Mouse (Mus musculus): ENCODE measurements around the gene Itga3. TPM values are rescaled to one million over a fixed set of nuclear protein-coding genes. Genes with fewer than 3 reads are reported as not detected.

Gene Itga3
- polyA plus RNA-seq, 1 experiment from 2014 or later, result 16.7 TPM

- ATAC-seq, result peak; percentile 1; the same call in 1 of the 2 replicates
- peaks cover 19% of the 10 kb centered on the region for H3K4me1 ChIP-seq (ENCODE audit: control insufficient read depth, insufficient read depth, low read depth, low read length)
- H3K36me3 ChIP-seq (ENCODE audit: control insufficient read depth, insufficient read depth, low read length), result no peaks in the 10 kb centered on the region
- peak overlapping the region; percentile 82 for H3K4me3 ChIP-seq (ENCODE audit: low read length)
- under 1% methylated on average over 20 of the region's 20 CpGs for WGBS
- no peaks in the 10 kb centered on the region for H3K9me3 ChIP-seq (ENCODE audit: control insufficient read depth, low read length)
- peak overlapping the region; percentile 76 for H3K9ac ChIP-seq (ENCODE audit: low read depth, low read length)
- no peaks in the 10 kb centered on the region for H3K27me3 ChIP-seq (replicated peaks; ENCODE audit: control insufficient read depth, insufficient read depth, low read length)
- H3K27ac ChIP-seq (ENCODE audit: low read depth, low read length), result peak overlapping the region; percentile 72
- peak overlapping the region; percentile 89 for H3K4me2 ChIP-seq (ENCODE audit: low read length)
Measured at GRCm38 (mm10) chr11:95040491-95041138, 36.0 kb downstream of the Itga3 start.

- H3K4me3 ChIP-seq (ENCODE audit: low read length), result no peak overlapping the region
- H3K27me3 ChIP-seq (replicated peaks; ENCODE audit: control insufficient read depth, insufficient read depth, low read length), result no peaks in the 10 kb centered on the region
- 87% methylated on average over 4 of the region's 4 CpGs for WGBS
- peak overlapping the region; percentile 89 for H3K4me2 ChIP-seq (ENCODE audit: low read length)
- ATAC-seq, result no peak
- no peaks in the 10 kb centered on the region for H3K36me3 ChIP-seq (ENCODE audit: control insufficient read depth, insufficient read depth, low read length)
- H3K9ac ChIP-seq (ENCODE audit: low read depth, low read length), result no peak overlapping the region
- H3K27ac ChIP-seq (ENCODE audit: low read depth, low read length), result no peak overlapping the region
- no peaks in the 10 kb centered on the region for H3K9me3 ChIP-seq (ENCODE audit: control insufficient read depth, low read length)
- peaks cover 19% of the 10 kb centered on the region for H3K4me1 ChIP-seq (ENCODE audit: control insufficient read depth, insufficient read depth, low read depth, low read length)
Measured at GRCm38 (mm10) chr11:95039766-95040165, 36.8 kb downstream of the Itga3 start.

DNA sequence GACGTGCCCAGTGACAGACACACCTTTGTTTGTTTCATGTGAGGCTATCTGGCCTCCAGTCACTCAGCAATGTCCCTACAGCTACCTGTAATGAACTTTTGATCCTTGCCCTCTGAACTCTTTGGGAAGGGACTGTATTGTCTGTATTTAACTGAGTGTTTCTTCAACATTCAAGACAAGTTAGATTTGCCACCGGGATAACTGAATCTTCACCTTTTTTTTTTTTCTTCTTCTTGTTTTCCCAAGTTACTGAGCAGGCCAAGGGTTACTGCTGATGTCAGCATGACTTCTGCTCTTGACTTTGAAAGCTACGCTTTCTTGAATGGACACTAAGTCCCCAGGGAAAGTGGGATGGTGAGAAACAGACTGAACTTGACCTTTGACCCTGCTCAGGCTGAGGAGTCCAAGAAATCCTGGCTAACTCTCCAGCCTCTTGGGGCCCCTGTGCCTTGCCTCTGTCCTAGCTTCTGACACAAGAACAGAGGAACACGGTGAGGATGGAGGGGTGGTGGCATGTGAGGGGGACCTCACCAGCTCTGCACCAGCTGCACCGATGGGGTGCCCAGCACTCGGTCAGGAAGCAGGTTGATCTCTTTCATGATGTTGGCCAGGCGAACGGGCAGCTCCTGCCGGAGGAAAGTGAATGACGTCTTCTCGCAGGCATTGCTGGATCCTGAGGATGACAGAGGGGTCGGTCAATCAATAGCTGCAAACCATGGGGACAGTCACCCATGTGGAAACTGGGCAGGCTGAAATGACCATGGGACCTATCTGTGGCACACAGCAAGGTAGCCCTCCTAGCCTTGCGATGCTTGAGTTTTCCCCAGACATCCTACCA lies 37.6 kb downstream of the Itga3 start:
- H3K4me3 ChIP-seq (ENCODE audit: low read length), result no peak overlapping the region
- no peak for ATAC-seq
- no peaks in the 10 kb centered on the region for H3K9me3 ChIP-seq (ENCODE audit: control insufficient read depth, low read length)
- H3K4me1 ChIP-seq (ENCODE audit: control insufficient read depth, insufficient read depth, low read depth, low read length), result peaks cover 19% of the 10 kb centered on the region
- no peaks in the 10 kb centered on the region for H3K27me3 ChIP-seq (replicated peaks; ENCODE audit: control insufficient read depth, insufficient read depth, low read length)
- H3K9ac ChIP-seq (ENCODE audit: low read depth, low read length), result no peak overlapping the region
- no peak overlapping the region for H3K27ac ChIP-seq (ENCODE audit: low read depth, low read length)
- H3K36me3 ChIP-seq (ENCODE audit: control insufficient read depth, insufficient read depth, low read length), result no peaks in the 10 kb centered on the region
- 84% methylated on average over 13 of the region's 13 CpGs for WGBS
- H3K4me2 ChIP-seq (ENCODE audit: low read length), result no peak overlapping the region

- H3K4me1 ChIP-seq (ENCODE audit: control insufficient read depth, insufficient read depth, low read depth, low read length), result peaks cover 19% of the 10 kb centered on the region
- H3K36me3 ChIP-seq (ENCODE audit: control insufficient read depth, insufficient read depth, low read length), result no peaks in the 10 kb centered on the region
- H3K9me3 ChIP-seq (ENCODE audit: control insufficient read depth, low read length), result no peaks in the 10 kb centered on the region
- ATAC-seq, result no peak
- no peak overlapping the region for H3K27ac ChIP-seq (ENCODE audit: low read depth, low read length)
- no peaks in the 10 kb centered on the region for H3K27me3 ChIP-seq (replicated peaks; ENCODE audit: control insufficient read depth, insufficient read depth, low read length)
- H3K4me2 ChIP-seq (ENCODE audit: low read length), result no peak overlapping the region
- H3K9ac ChIP-seq (ENCODE audit: low read depth, low read length), result no peak overlapping the region
- H3K4me3 ChIP-seq (ENCODE audit: low read length), result no peak overlapping the region
- 77% methylated on average over 14 of the region's 14 CpGs for WGBS
Measured at GRCm38 (mm10) chr11:95038156-95038817, 38.3 kb downstream of the Itga3 start.

DNA sequence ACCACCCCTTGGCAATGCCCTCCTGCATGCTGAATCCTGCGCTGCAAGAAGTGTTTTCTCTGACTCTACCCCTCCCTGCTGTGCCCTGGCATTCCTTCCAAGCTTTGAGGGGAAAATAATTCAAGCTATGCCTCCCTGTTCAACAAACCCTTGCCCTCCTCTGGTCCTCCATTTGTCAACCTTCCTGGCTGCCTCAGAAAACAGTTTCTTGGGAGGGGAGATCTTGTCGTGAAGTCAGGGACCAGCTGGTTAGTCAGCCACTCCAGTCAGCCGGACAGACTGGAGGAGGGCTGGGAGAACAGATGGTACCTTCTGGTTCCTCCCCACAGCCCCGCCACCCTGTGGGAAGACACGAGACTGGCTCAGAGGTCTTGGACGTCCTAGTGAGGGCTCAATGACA lies 39.3 kb downstream of the Itga3 start:
- H3K4me3 ChIP-seq (ENCODE audit: low read length), result no peak overlapping the region
- H3K27ac ChIP-seq (ENCODE audit: low read depth, low read length), result peak overlapping the region; percentile 55; the same call in 1 of the 2 replicates
- H3K4me2 ChIP-seq (ENCODE audit: low read length), result no peak overlapping the region
- 45% methylated on average over 6 of the region's 6 CpGs for WGBS
- H3K9me3 ChIP-seq (ENCODE audit: control insufficient read depth, low read length), result no peaks in the 10 kb centered on the region
- peaks cover 19% of the 10 kb centered on the region for H3K4me1 ChIP-seq (ENCODE audit: control insufficient read depth, insufficient read depth, low read depth, low read length)
- no peak for ATAC-seq
- no peaks in the 10 kb centered on the region for H3K27me3 ChIP-seq (replicated peaks; ENCODE audit: control insufficient read depth, insufficient read depth, low read length)
- no peak overlapping the region for H3K9ac ChIP-seq (ENCODE audit: low read depth, low read length)
- no peaks in the 10 kb centered on the region for H3K36me3 ChIP-seq (ENCODE audit: control insufficient read depth, insufficient read depth, low read length)

- Histone ChIP-seq H3K36me3 (ENCODE audit: control insufficient read depth, insufficient read depth, low read length) (no peaks in the 10 kb centered on the region), H3K4me3 (ENCODE audit: low read length) (no peak overlapping the region), H3K4me1 (ENCODE audit: control insufficient read depth, insufficient read depth, low read depth, low read length) (peaks cover 13% of the 10 kb centered on the region), H3K4me2 (ENCODE audit: low read length) (no peak overlapping the region), H3K27ac (ENCODE audit: low read depth, low read length) (peak overlapping the region; percentile 55; the same call in 1 of the 2 replicates), H3K27me3 (replicated peaks; ENCODE audit: control insufficient read depth, insufficient read depth, low read length) (no peaks in the 10 kb centered on the region), H3K9ac (ENCODE audit: low read depth, low read length) (no peak overlapping the region), H3K9me3 (ENCODE audit: control insufficient read depth, low read length) (no peaks in the 10 kb centered on the region)
- ATAC-seq, result no peak
- WGBS, result 96% methylated on average over 5 of the region's 5 CpGs
Measured at GRCm38 (mm10) chr11:95036521-95036920, 40.1 kb downstream of the Itga3 start.

DNA sequence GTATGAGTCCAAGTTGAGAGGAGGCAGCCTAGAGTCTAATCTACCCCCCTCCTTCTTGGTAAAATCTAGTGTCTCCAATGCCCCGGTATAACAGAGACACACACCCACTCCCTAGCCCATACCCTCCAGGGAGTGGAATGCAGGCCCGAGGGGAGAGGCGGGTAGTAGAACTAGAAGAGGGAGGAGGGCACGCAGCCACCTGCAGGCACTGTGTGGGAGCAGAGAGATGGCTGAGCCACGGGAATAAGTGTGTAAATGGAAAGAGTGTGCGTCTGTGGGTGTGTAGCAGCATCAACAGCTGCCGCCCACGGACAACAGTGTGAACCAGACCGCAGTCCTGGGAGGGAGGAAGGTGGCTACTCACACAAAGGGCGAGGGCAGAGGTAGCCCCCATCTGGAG lies 41.7 kb downstream of the Itga3 start:
- H3K4me3 ChIP-seq (ENCODE audit: low read length), result no peak overlapping the region
- H3K27me3 ChIP-seq (replicated peaks; ENCODE audit: control insufficient read depth, insufficient read depth, low read length), result no peaks in the 10 kb centered on the region
- no peaks in the 10 kb centered on the region for H3K36me3 ChIP-seq (ENCODE audit: control insufficient read depth, insufficient read depth, low read length)
- H3K4me1 ChIP-seq (ENCODE audit: control insufficient read depth, insufficient read depth, low read depth, low read length), result peaks cover 5% of the 10 kb centered on the region
- no peak overlapping the region for H3K27ac ChIP-seq (ENCODE audit: low read depth, low read length)
- ATAC-seq, result no peak
- H3K9ac ChIP-seq (ENCODE audit: low read depth, low read length), result no peak overlapping the region
- no peak overlapping the region for H3K4me2 ChIP-seq (ENCODE audit: low read length)
- WGBS, result 72% methylated on average over 10 of the region's 10 CpGs
- H3K9me3 ChIP-seq (ENCODE audit: control insufficient read depth, low read length), result no peaks in the 10 kb centered on the region

DNA sequence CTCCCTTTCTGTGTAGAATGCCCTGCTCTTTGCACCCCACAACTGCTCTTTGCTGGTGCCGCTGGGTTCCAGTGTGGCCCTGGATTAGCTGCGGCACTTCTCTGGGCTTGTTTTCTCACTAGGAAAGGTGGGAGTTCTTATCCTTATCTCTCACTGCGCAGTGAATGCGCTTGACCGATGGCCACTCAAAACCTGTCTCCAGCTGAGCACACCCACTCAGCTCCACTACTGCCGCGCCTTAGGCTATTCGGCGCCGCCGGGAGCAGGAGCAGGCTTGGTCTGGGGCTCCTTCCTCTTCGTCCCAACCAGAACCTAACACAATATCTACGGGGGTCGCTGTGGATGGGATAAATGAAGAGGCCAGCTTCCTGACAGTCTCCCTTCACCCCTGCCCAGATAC lies 43.0 kb downstream of the Itga3 start:
- peaks cover 2% of the 10 kb centered on the region; the same call in 1 of the 2 replicates for H3K4me1 ChIP-seq (ENCODE audit: control insufficient read depth, insufficient read depth, low read depth, low read length)
- no peak overlapping the region for H3K9ac ChIP-seq (ENCODE audit: low read depth, low read length)
- ATAC-seq, result no peak
- H3K36me3 ChIP-seq (ENCODE audit: control insufficient read depth, insufficient read depth, low read length), result no peaks in the 10 kb centered on the region; the same call in 1 of the 2 replicates
- no peak overlapping the region for H3K27ac ChIP-seq (ENCODE audit: low read depth, low read length)
- H3K4me2 ChIP-seq (ENCODE audit: low read length), result no peak overlapping the region
- H3K9me3 ChIP-seq (ENCODE audit: control insufficient read depth, low read length), result no peaks in the 10 kb centered on the region
- 76% methylated on average over 14 of the region's 14 CpGs for WGBS
- no peaks in the 10 kb centered on the region for H3K27me3 ChIP-seq (replicated peaks; ENCODE audit: control insufficient read depth, insufficient read depth, low read length)
- H3K4me3 ChIP-seq (ENCODE audit: low read length), result no peak overlapping the region

GRCm38 (mm10) chr11:95032945-95033344 lies 43.7 kb downstream of the Itga3 start:
- no peak overlapping the region for H3K4me3 ChIP-seq (ENCODE audit: low read length)
- no peaks in the 10 kb centered on the region for H3K27me3 ChIP-seq (replicated peaks; ENCODE audit: control insufficient read depth, insufficient read depth, low read length)
- H3K27ac ChIP-seq (ENCODE audit: low read depth, low read length), result no peak overlapping the region
- ATAC-seq, result no peak
- H3K9ac ChIP-seq (ENCODE audit: low read depth, low read length), result no peak overlapping the region
- peaks cover 2% of the 10 kb centered on the region; the same call in 1 of the 2 replicates for H3K4me1 ChIP-seq (ENCODE audit: control insufficient read depth, insufficient read depth, low read depth, low read length)
- 34% methylated on average over 6 of the region's 6 CpGs for WGBS
- no peak overlapping the region for H3K4me2 ChIP-seq (ENCODE audit: low read length)
- H3K36me3 ChIP-seq (ENCODE audit: control insufficient read depth, insufficient read depth, low read length), result no peaks in the 10 kb centered on the region; the same call in 1 of the 2 replicates
- H3K9me3 ChIP-seq (ENCODE audit: control insufficient read depth, low read length), result no peaks in the 10 kb centered on the region
